Mouse (Mus musculus) intestine, embryonic 15.5 days (tissue): ENCODE measurements at regions not wholly inside any gene's neighbourhood (a gene's known extent, or its start where the extent isn't known, plus 50 kb on each side); places are given as distances from the start of the nearest gene placed in this dataset.

ENCODE experiments used
- ATAC-seq: fragments of 200-750 bp; cut with Nextera tagmentation; 2 replicates; pipeline ENCODE4 v1.8.0; 2017; ENCODE audit warnings: moderate TSS enrichment, moderate library complexity
- H3K27ac ChIP-seq: fragments of 300-500 bp; sonication (generic); 2 replicates; pipeline ENCODE4 v1.5.1; 2015; ENCODE audit warnings: mild to moderate bottlenecking, inconsistent platforms
- H3K27me3 ChIP-seq: fragments of 300-500 bp; sonication (generic); replicated peaks from 2 replicates; pipeline ENCODE4 v1.6.1; 2015; ENCODE audit warnings: inconsistent platforms
- H3K36me3 ChIP-seq: fragments of 300-500 bp; sonication (generic); 2 replicates; pipeline ENCODE4 v1.6.1; 2015; ENCODE audit warnings: inconsistent platforms
- H3K4me1 ChIP-seq: fragments of 300-500 bp; sonication (generic); replicated peaks from 2 replicates; pipeline ENCODE4 v1.6.1; 2015; ENCODE audit warnings: inconsistent platforms
- H3K4me2 ChIP-seq: fragments of 300-500 bp; sonication (generic); replicated peaks from 2 replicates; pipeline ENCODE4 v1.6.1; 2015; ENCODE audit warnings: mild to moderate bottlenecking, inconsistent platforms
- H3K4me3 ChIP-seq: fragments of 300-500 bp; sonication (generic); replicated peaks from 2 replicates; pipeline ENCODE4 v1.5.1; 2015; ENCODE audit warnings: inconsistent platforms
- H3K9ac ChIP-seq: fragments of 300-500 bp; sonication (generic); 2 replicates; pipeline ENCODE4 v1.6.1; 2015; ENCODE audit warnings: inconsistent platforms
- H3K9me3 ChIP-seq: fragments of 300-500 bp; sonication (generic); 2 replicates; pipeline ENCODE4 v1.6.1; 2016; ENCODE audit warnings: inconsistent platforms
- WGBS: fragments of 180-500 bp; shearing (Covaris S2); methylation state at CpG from one replicate; pipeline ENCODE4 v1.1.7; 2015; 5-methylcytosine and 5-hydroxymethylcytosine counted together

- no peaks in the 10 kb centered on the region for H3K4me1 ChIP-seq
- H3K27ac ChIP-seq = no peak overlapping the region
- WGBS = 85% methylated on average over 2 of the region's 2 CpGs
- no peak overlapping the region for H3K4me3 ChIP-seq
- H3K36me3 ChIP-seq = no peaks in the 10 kb centered on the region
- no peak overlapping the region for H3K4me2 ChIP-seq
- H3K27me3 ChIP-seq = no peaks in the 10 kb centered on the region
- no peaks in the 10 kb centered on the region for H3K9me3 ChIP-seq
- no peak for ATAC-seq
- H3K9ac ChIP-seq = no peak overlapping the region
Observed at GRCm38 (mm10) chr17:60762270-60762669, 1749.1 kb upstream of the Nudt12 start.

- ATAC-seq = no peak
- Histone ChIP-seq H3K4me3 (no peak overlapping the region), H3K36me3 (no peaks in the 10 kb centered on the region), H3K9me3 (no peaks in the 10 kb centered on the region), H3K27ac (no peak overlapping the region), H3K27me3 (no peaks in the 10 kb centered on the region), H3K9ac (no peak overlapping the region), H3K4me2 (no peak overlapping the region), H3K4me1 (no peaks in the 10 kb centered on the region)
Observed at GRCm38 (mm10) chr17:60761100-60761499, 1747.9 kb upstream of the Nudt12 start.

- no peak overlapping the region for H3K27ac ChIP-seq
- H3K36me3 ChIP-seq = no peaks in the 10 kb centered on the region
- no peak overlapping the region for H3K9ac ChIP-seq
- no peak overlapping the region for H3K4me3 ChIP-seq
- no peak for ATAC-seq
- no peak overlapping the region for H3K4me2 ChIP-seq
- WGBS = 69% methylated on average over 1 of the region's 1 CpGs
- H3K4me1 ChIP-seq = no peaks in the 10 kb centered on the region
- no peaks in the 10 kb centered on the region for H3K9me3 ChIP-seq
- H3K27me3 ChIP-seq = no peaks in the 10 kb centered on the region
Observed at GRCm38 (mm10) chr17:60742856-60743255, 1729.7 kb upstream of the Nudt12 start.

- Histone ChIP-seq H3K36me3 (no peaks in the 10 kb centered on the region), H3K4me2 (no peak overlapping the region), H3K9ac (no peak overlapping the region), H3K4me1 (no peaks in the 10 kb centered on the region), H3K27ac (no peak overlapping the region), H3K9me3 (no peaks in the 10 kb centered on the region), H3K4me3 (no peak overlapping the region), H3K27me3 (no peaks in the 10 kb centered on the region)
- 63% methylated on average over 1 of the region's 1 CpGs for WGBS
- no peak for ATAC-seq
Observed at GRCm38 (mm10) chr17:60738211-60738610, 1725.0 kb upstream of the Nudt12 start.

- WGBS = 50% methylated on average over 2 of the region's 2 CpGs
- no peaks in the 10 kb centered on the region for H3K27me3 ChIP-seq
- no peak overlapping the region for H3K9ac ChIP-seq
- H3K9me3 ChIP-seq = no peaks in the 10 kb centered on the region
- no peak overlapping the region for H3K27ac ChIP-seq
- H3K4me2 ChIP-seq = no peak overlapping the region
- no peak overlapping the region for H3K4me3 ChIP-seq
- no peak for ATAC-seq
- no peaks in the 10 kb centered on the region for H3K4me1 ChIP-seq
- H3K36me3 ChIP-seq = no peaks in the 10 kb centered on the region
Observed at GRCm38 (mm10) chr17:60720138-60720537, 1707.0 kb upstream of the Nudt12 start.

GRCm38 (mm10) chr17:60717931-60718621 lies 1704.9 kb upstream of the Nudt12 start:
- Histone ChIP-seq H3K27ac (no peak overlapping the region), H3K36me3 (no peaks in the 10 kb centered on the region), H3K4me2 (no peak overlapping the region), H3K4me1 (no peaks in the 10 kb centered on the region), H3K4me3 (no peak overlapping the region), H3K9me3 (no peaks in the 10 kb centered on the region), H3K27me3 (no peaks in the 10 kb centered on the region), H3K9ac (no peak overlapping the region)
- no peak for ATAC-seq

GRCm38 (mm10) chr17:60717494-60717893 lies 1704.3 kb upstream of the Nudt12 start:
- H3K4me2 ChIP-seq = no peak overlapping the region
- no peak overlapping the region for H3K27ac ChIP-seq
- no peaks in the 10 kb centered on the region for H3K4me1 ChIP-seq
- H3K4me3 ChIP-seq = no peak overlapping the region
- H3K27me3 ChIP-seq = no peaks in the 10 kb centered on the region
- 89% methylated on average over 2 of the region's 2 CpGs for WGBS
- ATAC-seq = no peak
- H3K36me3 ChIP-seq = no peaks in the 10 kb centered on the region
- no peak overlapping the region for H3K9ac ChIP-seq
- no peaks in the 10 kb centered on the region for H3K9me3 ChIP-seq
